Mouse (Mus musculus) liver, embryonic 15.5 days (tissue): ENCODE measurements around the gene 4930564D02Rik. TPM values are rescaled to one million over a fixed set of nuclear protein-coding genes. Genes with fewer than 3 reads are reported as not detected.

Source experiments
- ATAC-seq: fragments of 200-750 bp; cut with Nextera tagmentation; 2 replicates; pipeline ENCODE4 v1.8.0; 2017; ENCODE audit warnings: moderate number of reproducible peaks, mild to moderate bottlenecking, moderate library complexity; ENCODE audit not compliant: insufficient read depth
- H3K27ac ChIP-seq: fragments of 300-500 bp; sonication (generic); replicated peaks from 2 replicates; pipeline ENCODE4 v1.5.1; 2015; ENCODE audit warnings: mild to moderate bottlenecking, inconsistent platforms
- H3K27me3 ChIP-seq: fragments of 300-500 bp; sonication (generic); 2 replicates; pipeline ENCODE4 v1.6.1; 2015; ENCODE audit warnings: mild to moderate bottlenecking, inconsistent platforms
- H3K36me3 ChIP-seq: fragments of 300-500 bp; sonication (generic); replicated peaks from 2 replicates; pipeline ENCODE4 v1.6.1; 2015; ENCODE audit warnings: moderate library complexity, mild to moderate bottlenecking, inconsistent platforms
- H3K4me1 ChIP-seq: fragments of 300-500 bp; sonication (generic); replicated peaks from 2 replicates; pipeline ENCODE4 v1.6.1; 2015; ENCODE audit warnings: inconsistent platforms
- H3K4me2 ChIP-seq: fragments of 300-500 bp; sonication (generic); 2 replicates; pipeline ENCODE4 v1.6.1; 2015; ENCODE audit warnings: moderate library complexity, mild to moderate bottlenecking, inconsistent platforms
- H3K4me3 ChIP-seq: fragments of 300-500 bp; sonication (generic); replicated peaks from 2 replicates; pipeline ENCODE4 v1.5.1; 2015; ENCODE audit warnings: mild to moderate bottlenecking, inconsistent platforms
- H3K9ac ChIP-seq: fragments of 300-500 bp; sonication (generic); 2 replicates; pipeline ENCODE4 v1.6.1; 2015; ENCODE audit warnings: moderate library complexity, mild to moderate bottlenecking, inconsistent platforms
- H3K9me3 ChIP-seq: fragments of 300-500 bp; sonication (generic); replicated peaks from 2 replicates; pipeline ENCODE4 v1.6.1; 2016; ENCODE audit warnings: inconsistent platforms
- WGBS: fragments of 180-500 bp; shearing (Covaris S2); methylation state at CpG from one replicate; pipeline ENCODE4 v1.1.7; 2015; ENCODE audit warnings: mixed read lengths; ENCODE audit not compliant: insufficient replicate concordance; 5-methylcytosine and 5-hydroxymethylcytosine counted together
- polyA plus RNA-seq: library from polyadenylated mRNA; unstranded; fragments of >200 nt; fragmentation: Nextera tagmentation; extraction: Ambion mirVana; gene quantifications from 2 replicates; pipeline ENCODE4 v1.2.1, GENCODE M21; 2015

The 4930564D02Rik gene
- polyA plus RNA-seq, 1 experiment from 2014 or later: not detected

DNA sequence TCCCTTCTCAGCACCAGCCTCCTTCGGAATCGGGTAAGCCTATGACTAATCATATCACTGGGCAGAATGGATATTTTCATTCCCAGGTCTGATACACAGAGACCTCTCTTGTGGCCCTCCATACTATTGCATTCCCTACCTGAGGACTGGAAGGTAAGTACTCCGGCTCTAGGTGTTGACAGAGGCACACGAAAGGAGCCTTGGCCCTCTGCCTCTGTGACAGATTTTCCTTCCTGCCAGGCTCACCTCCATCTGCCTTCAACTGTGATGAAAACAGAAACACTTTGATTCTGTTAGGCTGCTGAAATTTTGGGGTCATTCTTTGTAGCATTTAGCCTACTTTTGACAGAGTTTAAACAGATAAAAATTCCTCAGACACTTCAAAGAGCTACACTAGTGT is 47.2 kb downstream of the 4930564D02Rik start:
- 65% methylated on average over 4 of the region's 4 CpGs for WGBS
- H3K4me2 ChIP-seq: no peak overlapping the region
- H3K4me3 ChIP-seq: no peak overlapping the region
- no peak overlapping the region for H3K9ac ChIP-seq
- no peaks in the 10 kb centered on the region for H3K36me3 ChIP-seq
- no peaks in the 10 kb centered on the region for H3K9me3 ChIP-seq
- no peak overlapping the region for H3K27ac ChIP-seq
- H3K27me3 ChIP-seq: no peaks in the 10 kb centered on the region
- ATAC-seq: no peak
- H3K4me1 ChIP-seq: no peaks in the 10 kb centered on the region

- 15% methylated on average over 2 of the region's 2 CpGs for WGBS
- no peak for ATAC-seq
Measured at GRCm38 (mm10) chr3:105114269-105114668, 47.6 kb downstream of the 4930564D02Rik start.

GRCm38 (mm10) chr3:105116596-105116995 is 50.0 kb downstream of the 4930564D02Rik start:
- H3K4me1 ChIP-seq: no peaks in the 10 kb centered on the region
- no peaks in the 10 kb centered on the region for H3K9me3 ChIP-seq
- no peaks in the 10 kb centered on the region for H3K36me3 ChIP-seq
- WGBS: 77% methylated on average over 4 of the region's 4 CpGs
- no peak overlapping the region for H3K4me2 ChIP-seq
- H3K9ac ChIP-seq: no peak overlapping the region
- H3K27ac ChIP-seq: no peak overlapping the region
- ATAC-seq: no peak
- no peaks in the 10 kb centered on the region for H3K27me3 ChIP-seq
- H3K4me3 ChIP-seq: no peak overlapping the region

More at GRCm38 (mm10) chr3:105114269-105114668, 47.6 kb downstream of the 4930564D02Rik start:
- Histone ChIP-seq H3K4me3 (no peak overlapping the region), H3K9me3 (no peaks in the 10 kb centered on the region), H3K4me2 (no peak overlapping the region), H3K27ac (no peak overlapping the region), H3K9ac (no peak overlapping the region), H3K4me1 (no peaks in the 10 kb centered on the region), H3K27me3 (no peaks in the 10 kb centered on the region), H3K36me3 (no peaks in the 10 kb centered on the region)

GRCm38 (mm10) chr3:105123776-105124175 is 57.1 kb downstream of the 4930564D02Rik start:
- no peaks in the 10 kb centered on the region for H3K4me1 ChIP-seq
- no peak overlapping the region for H3K27ac ChIP-seq
- no peak overlapping the region for H3K4me3 ChIP-seq
- no peak overlapping the region for H3K9ac ChIP-seq
- H3K4me2 ChIP-seq: no peak overlapping the region
- ATAC-seq: no peak
- H3K9me3 ChIP-seq: no peaks in the 10 kb centered on the region
- H3K27me3 ChIP-seq: no peaks in the 10 kb centered on the region
- H3K36me3 ChIP-seq: no peaks in the 10 kb centered on the region
- WGBS: 46% methylated on average over 3 of the region's 3 CpGs

DNA sequence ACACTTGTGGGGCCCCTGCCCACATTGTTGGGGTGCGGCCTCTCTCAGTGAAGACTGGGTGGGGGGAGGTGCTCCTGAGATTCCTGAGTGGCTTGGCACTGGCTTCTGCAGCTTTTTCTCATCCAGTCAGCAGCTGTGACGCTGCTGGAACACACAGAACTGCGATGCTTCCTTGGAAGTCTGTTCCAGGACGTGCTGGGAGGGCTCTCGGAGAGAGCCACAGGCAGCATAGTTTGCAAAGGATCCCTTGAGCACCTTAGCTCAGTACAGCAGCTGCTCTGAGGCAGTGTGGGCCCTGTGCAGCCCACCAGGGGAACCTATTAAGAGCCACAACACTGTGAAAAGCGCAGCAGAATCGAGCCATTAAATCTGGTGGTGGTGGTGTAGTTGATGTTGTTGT is 61.2 kb downstream of the 4930564D02Rik start:
- no peaks in the 10 kb centered on the region for H3K36me3 ChIP-seq
- no peak overlapping the region for H3K4me3 ChIP-seq
- no peak overlapping the region for H3K27ac ChIP-seq
- H3K4me2 ChIP-seq: no peak overlapping the region
- no peak overlapping the region for H3K9ac ChIP-seq
- H3K27me3 ChIP-seq: no peaks in the 10 kb centered on the region
- no peak for ATAC-seq
- H3K9me3 ChIP-seq: no peaks in the 10 kb centered on the region
- WGBS: 48% methylated on average over 7 of the region's 7 CpGs
- H3K4me1 ChIP-seq: no peaks in the 10 kb centered on the region

Other genes starting within 250 kb of the 4930564D02Rik start
- 27.6 and 29.0 TPM in 2 replicates for gene Mov10, start 248.3 kb upstream of the 4930564D02Rik start, polyA plus RNA-seq
- 11.2 and 13.9 TPM in 2 replicates for gene St7l, start 202.8 kb upstream of the 4930564D02Rik start, polyA plus RNA-seq
- 79.3 and 80.7 TPM in 2 replicates for gene Capza1, start 202.3 kb upstream of the 4930564D02Rik start, polyA plus RNA-seq
- 0.05 and 0.20 TPM in 2 replicates for gene Wnt2b, start 104.9 kb upstream of the 4930564D02Rik start, polyA plus RNA-seq
- 2.1 and 2.2 TPM in 2 replicates for gene Cttnbp2nl, start 13.7 kb upstream of the 4930564D02Rik start, polyA plus RNA-seq